Mouse (Mus musculus) spleen, adult 2 months (tissue): ENCODE measurements around the gene Zdhhc1.

ENCODE experiments used
- CTCF ChIP-seq: fragments of 200-500 bp; IDR thresholded peaks from 2 replicates; pipeline ENCODE4 v1.5.1; 2011; ENCODE audit warnings: mild to moderate bottlenecking, inconsistent platforms; ENCODE audit not compliant: insufficient read depth, insufficient read length, insufficient replicate concordance; ENCODE audit errors: extremely low read depth
- POLR2A ChIP-seq: fragments of 200-500 bp; IDR thresholded peaks from 2 replicates; pipeline ENCODE4 v1.6.1; 2011; ENCODE audit warnings: low read depth, low read length, inconsistent platforms

- TF ChIP-seq POLR2A (no peak), CTCF (no peak)
Observed at GRCm38 (mm10) chr8:105473816-105474606, 22.7 kb downstream of the Zdhhc1 start.
